ENCODE assay signal across 8 mouse cellular contexts in genomic region chr6:89008614-89009171, GRCm38 (mm10).
A peak's percentile ranks its signal among the peaks of the same experiment; 100 is the strongest.
DNase-seq lines count a peak whose midpoint lies in the region; ATAC-seq and TF ChIP-seq lines count a peak whose summit lies in the region.

No protein-coding gene starts in this region.

- DNase-seq in Patski (ENCODE audit: low read depth, low spot score), result peak; percentile 43
- peak; percentile 83 for DNase-seq in embryo, embryonic 11 days
- peak; percentile 64 for DNase-seq in heart, adult 8-10 months (ENCODE audit: low spot score)
- DNase-seq in kidney, adult 2 months, result peak; percentile 56
- DNase-seq in skeletal muscle tissue, adult 2 months (ENCODE audit: low read depth, low spot score), result peak; percentile 28
- no peak for DNase-seq in frontal cortex, postnatal 25 days (ENCODE audit: low spot score in 2 of 2)
- DNase-seq in natural killer cell, adult 2 months (ENCODE audit: low spot score in 2 of 2), result no peak

- CTCF ChIA-PET in Patski (lab: Charles Lee), result interaction anchor here (0.9 kb wide), 1 partner anchor 73 kb away, joined by 3 read pairs; no protein-coding TSS in a partner anchor

- POLR2A ChIA-PET in Patski (lab: Charles Lee), result no interaction called here

- no peaks in the 10 kb centered on the region for H3K4me1 ChIP-seq in kidney, adult 2 months (ENCODE audit: control insufficient read depth, insufficient read depth, low read length)
- H3K4me1 ChIP-seq in lung, embryonic 16.5 days (replicated peaks; ENCODE audit: control insufficient read depth, insufficient read depth, low read length), result peaks cover 16% of the 10 kb centered on the region

- no peaks in the 10 kb centered on the region for H3K27me3 ChIP-seq in Patski
- no peaks in the 10 kb centered on the region for H3K27me3 ChIP-seq in kidney, adult 2 months (replicated peaks; ENCODE audit: control insufficient read depth, insufficient read depth, low read length)
- H3K27me3 ChIP-seq in lung, embryonic 16.5 days (ENCODE audit: control insufficient read depth, insufficient read depth, low read depth, low read length), result no peaks in the 10 kb centered on the region; the same call in 1 of the 2 replicates

- 5% methylated on average over 18 of the region's 18 CpGs for WGBS in kidney, adult 2 months
- WGBS in lung, embryonic 16.5 days, result 2% methylated on average over 18 of the region's 18 CpGs

- no peak overlapping the region for H3K4me3 ChIP-seq in kidney, adult 2 months (ENCODE audit: insufficient read depth, low read depth, low read length)
- H3K4me3 ChIP-seq in lung, embryonic 16.5 days (ENCODE audit: low read length), result peak overlapping the region; percentile 20; the same call in 1 of the 2 replicates

- no peak for TF ChIP-seq CTCF in Patski (IDR thresholded peaks at IDR 0.05)
- no peak for TF ChIP-seq CTCF in kidney, adult 2 months (conservative IDR thresholded peaks at IDR 0.05; ENCODE audit: insufficient read depth, insufficient read length, low read depth, low read length)

- no peak overlapping the region for H3K27ac ChIP-seq in kidney, adult 2 months (ENCODE audit: insufficient read depth, low read depth, low read length)
- H3K27ac ChIP-seq in lung, embryonic 16.5 days (ENCODE audit: low read length), result peak overlapping the region; percentile 65

- H3K9ac ChIP-seq in lung, embryonic 16.5 days (ENCODE audit: low read length), result 0 out of 2 replicates have a peak overlapping the region, but pooled peaks have one; percentile 8

- no peaks in the 10 kb centered on the region for H3K9me3 ChIP-seq in lung, embryonic 16.5 days (ENCODE audit: control insufficient read depth, low read length)

- TF ChIP-seq POLR2A in kidney, adult 2 months (IDR thresholded peaks at IDR 0.05; ENCODE audit: low read depth, low read length), result no peak

- H3K4me2 ChIP-seq in lung, embryonic 16.5 days (ENCODE audit: low read depth, low read length), result peak overlapping the region; percentile 49

- in situ Hi-C loops in Patski (cut with MboI; ENCODE audit: low pct_unique_long_range_greater_than_20kb), result no loop called here

- peak; percentile 41 for ATAC-seq in Patski
- peak; percentile 94 for ATAC-seq in lung, embryonic 16.5 days (ENCODE audit: low read depth)

- H3K36me3 ChIP-seq in kidney, adult 2 months (ENCODE audit: control insufficient read depth, insufficient read depth, low read length), result no peaks in the 10 kb centered on the region
- no peaks in the 10 kb centered on the region for H3K36me3 ChIP-seq in lung, embryonic 16.5 days (ENCODE audit: control insufficient read depth, insufficient read depth, low read length)

Comparison
In these comparisons a context has a peak if more than half of its experiments do, and no peak if none do; other contexts are left out.
1. DNase-seq: peak in Patski (single experiment), embryo, embryonic 11 days (single experiment), heart, adult 8-10 months (single experiment), kidney, adult 2 months (single experiment) and skeletal muscle tissue, adult 2 months (single experiment); none in frontal cortex, postnatal 25 days (0 of 2) and natural killer cell, adult 2 months (0 of 2).